Mouse (Mus musculus) heart, embryonic 16.5 days (tissue): ENCODE measurements at regions not wholly inside any gene's neighbourhood (a gene's known extent, or its start where the extent isn't known, plus 50 kb on each side); places are given as distances from the start of the nearest gene placed in this dataset.

Experiments
- ATAC-seq: fragments of 200-750 bp; cut with Nextera tagmentation; replicated peaks from 2 replicates; pipeline ENCODE4 v1.8.0; 2017; ENCODE audit warnings: moderate number of reproducible peaks; ENCODE audit not compliant: insufficient read depth, low FRiP score; ENCODE audit errors: extremely low read depth
- H3K27ac ChIP-seq: fragments of 300-500 bp; sonication (generic); 2 replicates; pipeline ENCODE4 v1.5.1; 2014; ENCODE audit warnings: mild to moderate bottlenecking, low read length, control low read depth, moderate library complexity
- H3K27me3 ChIP-seq: fragments of 300-500 bp; sonication (generic); 2 replicates; pipeline ENCODE4 v1.6.1; 2014; ENCODE audit warnings: low read length, mixed read lengths; ENCODE audit not compliant: control insufficient read depth, insufficient read depth
- H3K36me3 ChIP-seq: fragments of 300-500 bp; sonication (generic); 2 replicates; pipeline ENCODE4 v1.6.1; 2014; ENCODE audit not compliant: control insufficient read depth, insufficient read depth
- H3K4me1 ChIP-seq: fragments of 300-500 bp; sonication (generic); 2 replicates; pipeline ENCODE4 v1.6.1; 2014; ENCODE audit warnings: low read length, mixed read lengths; ENCODE audit not compliant: control insufficient read depth, insufficient read depth
- H3K4me2 ChIP-seq: fragments of 300-500 bp; sonication (generic); 2 replicates; pipeline ENCODE4 v1.6.1; 2014; ENCODE audit warnings: low read depth, mild to moderate bottlenecking, control low read depth, low read length
- H3K4me3 ChIP-seq: fragments of 300-500 bp; sonication (generic); 2 replicates; pipeline ENCODE4 v1.5.1; 2014; ENCODE audit warnings: mild to moderate bottlenecking, control low read depth, low read length
- H3K9ac ChIP-seq: fragments of 300-500 bp; sonication (generic); 2 replicates; pipeline ENCODE4 v1.6.1; 2014; ENCODE audit warnings: low read length, control low read depth
- H3K9me3 ChIP-seq: fragments of 300-500 bp; sonication (generic); replicated peaks from 2 replicates; pipeline ENCODE4 v1.6.1; 2016; ENCODE audit warnings: low read length; ENCODE audit not compliant: control insufficient read depth
- WGBS: fragments of 180-500 bp; shearing (Covaris S2); extraction: QIAGEN DNeasy Blood & Tissue Kit; methylation state at CpG from one replicate; pipeline ENCODE4 v1.1.7; 2014; 5-methylcytosine and 5-hydroxymethylcytosine counted together

DNA sequence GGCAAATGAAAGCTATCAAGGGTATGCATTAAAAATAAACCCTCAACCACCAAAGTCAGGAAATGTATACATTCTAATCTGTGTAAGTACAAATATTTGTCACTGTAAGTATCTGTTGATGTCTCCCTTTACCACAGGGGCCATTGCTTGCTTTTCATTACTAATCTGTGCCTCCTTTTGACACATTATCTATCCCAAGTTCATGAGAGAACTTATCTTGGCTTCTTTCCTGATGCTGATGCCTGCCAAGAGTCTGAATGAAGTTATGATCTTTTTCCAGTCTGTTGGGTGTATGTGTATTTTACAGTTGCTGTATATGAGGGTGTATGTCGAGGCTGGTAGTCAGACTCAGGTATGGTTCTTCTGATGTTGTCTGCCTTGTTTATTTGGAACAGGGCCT lies 165.0 kb upstream of the Pter start:
- Histone ChIP-seq H3K27me3 (no peaks in the 10 kb centered on the region), H3K36me3 (no peaks in the 10 kb centered on the region), H3K27ac (no peak overlapping the region), H3K9me3 (no peaks in the 10 kb centered on the region), H3K9ac (no peak overlapping the region), H3K4me2 (no peak overlapping the region), H3K4me1 (peaks cover 3% of the 10 kb centered on the region; the same call in 1 of the 2 replicates), H3K4me3 (no peak overlapping the region)
- ATAC-seq, result no peak
- 52% methylated on average over 1 of the region's 1 CpGs for WGBS

DNA sequence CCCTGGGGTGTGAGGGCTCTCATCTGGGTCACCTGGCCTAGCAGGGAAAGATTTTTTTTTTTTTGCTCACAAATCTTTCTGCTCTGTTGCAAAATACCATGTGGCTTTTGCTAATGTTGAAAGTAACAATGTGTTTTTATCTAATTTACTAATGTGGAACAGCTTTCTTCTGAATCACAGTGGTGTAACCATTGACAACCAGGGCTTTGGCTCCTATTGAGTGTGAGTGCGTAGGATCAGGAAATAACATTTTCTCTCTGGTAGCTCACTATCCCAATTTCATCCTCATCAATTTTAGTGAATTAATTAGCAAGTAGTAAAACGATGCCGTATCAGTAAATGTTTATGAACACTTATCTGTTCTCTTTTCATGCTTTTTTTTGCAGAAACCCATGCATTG lies 163.9 kb upstream of the Pter start:
- WGBS, result 88% methylated on average over 3 of the region's 3 CpGs
- no peaks in the 10 kb centered on the region for H3K9me3 ChIP-seq
- no peaks in the 10 kb centered on the region for H3K27me3 ChIP-seq
- no peak for ATAC-seq
- H3K9ac ChIP-seq, result no peak overlapping the region
- H3K4me3 ChIP-seq, result no peak overlapping the region
- peaks cover 3% of the 10 kb centered on the region; the same call in 1 of the 2 replicates for H3K4me1 ChIP-seq
- H3K4me2 ChIP-seq, result no peak overlapping the region
- H3K36me3 ChIP-seq, result no peaks in the 10 kb centered on the region
- H3K27ac ChIP-seq, result no peak overlapping the region

GRCm38 (mm10) chr2:12761461-12761860 lies 162.4 kb upstream of the Pter start:
- ATAC-seq, result no peak
- Histone ChIP-seq H3K36me3 (no peaks in the 10 kb centered on the region), H3K4me2 (no peak overlapping the region), H3K27ac (no peak overlapping the region), H3K9me3 (no peaks in the 10 kb centered on the region), H3K27me3 (no peaks in the 10 kb centered on the region), H3K4me3 (no peak overlapping the region), H3K9ac (no peak overlapping the region), H3K4me1 (peaks cover 3% of the 10 kb centered on the region; the same call in 1 of the 2 replicates)
- 87% methylated on average over 3 of the region's 3 CpGs for WGBS

DNA sequence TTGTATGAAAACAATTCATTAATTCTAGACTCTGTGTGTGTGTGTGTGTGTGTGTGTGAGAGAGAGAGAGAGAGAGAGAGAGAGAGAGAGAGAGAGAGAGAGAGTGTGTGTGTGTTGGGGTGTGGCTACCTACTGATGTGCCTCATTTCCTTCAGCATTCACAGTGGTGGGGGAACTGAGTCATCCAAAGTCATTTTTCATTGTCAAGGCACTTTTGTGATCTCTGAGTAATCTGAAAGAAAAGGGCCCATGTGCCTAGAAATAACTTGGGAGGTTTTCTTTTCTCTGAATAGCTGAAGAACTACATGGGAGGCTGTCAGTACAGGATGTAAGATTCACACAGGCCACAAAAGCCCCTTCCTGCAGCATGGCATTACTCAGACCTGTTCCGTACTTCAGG lies 159.3 kb upstream of the Pter start:
- Histone ChIP-seq H3K4me2 (no peak overlapping the region), H3K9ac (no peak overlapping the region), H3K27ac (no peak overlapping the region), H3K9me3 (no peaks in the 10 kb centered on the region), H3K4me3 (no peak overlapping the region), H3K27me3 (no peaks in the 10 kb centered on the region), H3K36me3 (no peaks in the 10 kb centered on the region), H3K4me1 (no peaks in the 10 kb centered on the region)
- ATAC-seq, result no peak
- 72% methylated on average over 1 of the region's 1 CpGs for WGBS

GRCm38 (mm10) chr2:12765336-12765735 lies 158.5 kb upstream of the Pter start:
- Histone ChIP-seq H3K9me3 (no peaks in the 10 kb centered on the region), H3K9ac (no peak overlapping the region), H3K4me3 (no peak overlapping the region), H3K4me2 (no peak overlapping the region), H3K36me3 (no peaks in the 10 kb centered on the region), H3K4me1 (no peaks in the 10 kb centered on the region), H3K27ac (no peak overlapping the region), H3K27me3 (no peaks in the 10 kb centered on the region)
- 54% methylated on average over 2 of the region's 2 CpGs for WGBS
- no peak for ATAC-seq

DNA sequence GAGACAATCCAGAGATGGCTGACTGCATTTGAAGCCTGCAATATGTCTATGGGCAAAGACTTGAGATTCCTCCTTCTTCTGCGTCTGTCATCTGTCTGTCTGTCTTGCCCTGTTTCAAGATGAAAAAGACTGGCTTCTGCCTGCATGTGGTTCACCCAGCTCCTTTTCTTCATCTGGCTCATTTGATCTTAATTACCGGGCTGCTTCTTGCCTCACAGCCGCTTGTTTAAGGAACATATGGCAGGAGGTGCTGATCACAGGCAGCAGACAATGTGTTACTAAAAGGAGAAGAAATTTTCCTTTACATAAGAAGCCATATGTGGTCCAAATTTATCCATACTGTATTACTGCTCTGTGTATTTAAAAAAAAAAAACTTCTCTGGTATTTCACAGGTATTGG lies 147.0 kb upstream of the Pter start:
- no peaks in the 10 kb centered on the region for H3K27me3 ChIP-seq
- ATAC-seq, result no peak
- no peak overlapping the region for H3K4me2 ChIP-seq
- no peaks in the 10 kb centered on the region for H3K36me3 ChIP-seq
- H3K27ac ChIP-seq, result no peak overlapping the region
- H3K9me3 ChIP-seq, result no peaks in the 10 kb centered on the region
- no peaks in the 10 kb centered on the region for H3K4me1 ChIP-seq
- no peak overlapping the region for H3K9ac ChIP-seq
- H3K4me3 ChIP-seq, result no peak overlapping the region
- WGBS, result 71% methylated on average over 3 of the region's 3 CpGs

GRCm38 (mm10) chr2:12777696-12778095 lies 146.1 kb upstream of the Pter start:
- ATAC-seq, result no peak
- no peak overlapping the region for H3K4me3 ChIP-seq
- H3K36me3 ChIP-seq, result no peaks in the 10 kb centered on the region
- no peak overlapping the region for H3K9ac ChIP-seq
- 55% methylated on average over 2 of the region's 2 CpGs for WGBS
- H3K27me3 ChIP-seq, result no peaks in the 10 kb centered on the region
- no peak overlapping the region for H3K27ac ChIP-seq
- no peaks in the 10 kb centered on the region for H3K9me3 ChIP-seq
- no peak overlapping the region for H3K4me2 ChIP-seq
- H3K4me1 ChIP-seq, result no peaks in the 10 kb centered on the region

GRCm38 (mm10) chr2:12792596-12792995 lies 131.2 kb upstream of the Pter start:
- 70% methylated on average over 2 of the region's 2 CpGs for WGBS
- no peak overlapping the region for H3K9ac ChIP-seq
- H3K4me3 ChIP-seq, result no peak overlapping the region
- H3K27ac ChIP-seq, result no peak overlapping the region
- H3K27me3 ChIP-seq, result no peaks in the 10 kb centered on the region
- no peaks in the 10 kb centered on the region; the same call in 1 of the 2 replicates for H3K9me3 ChIP-seq
- H3K4me1 ChIP-seq, result no peaks in the 10 kb centered on the region
- H3K36me3 ChIP-seq, result no peaks in the 10 kb centered on the region
- no peak for ATAC-seq
- no peak overlapping the region for H3K4me2 ChIP-seq

DNA sequence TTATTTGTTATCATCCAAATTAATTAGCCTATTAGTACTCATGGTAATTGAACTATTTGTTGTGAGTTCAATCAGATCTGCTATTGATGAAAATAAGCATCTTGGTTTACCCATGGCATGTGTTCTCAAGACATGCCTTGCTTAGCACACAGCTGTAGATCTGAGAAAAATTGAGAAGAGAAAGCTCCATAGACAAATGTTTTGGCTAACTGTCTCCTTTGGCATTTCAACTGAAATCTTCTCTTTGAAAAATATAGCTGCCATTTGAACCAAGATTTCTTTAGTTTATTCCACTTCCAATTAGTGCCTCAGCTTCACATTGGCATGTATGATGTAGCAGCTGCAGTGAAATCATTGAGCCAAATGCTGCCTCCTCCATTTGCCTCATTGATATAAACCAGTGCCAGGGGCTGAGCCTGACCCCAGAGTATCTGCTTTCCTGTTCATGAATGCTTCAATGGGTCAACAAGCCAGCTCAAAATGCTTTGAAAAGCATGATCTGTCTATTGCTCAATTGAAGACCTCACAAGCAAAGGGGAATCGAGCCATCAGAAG lies 126.1 kb upstream of the Pter start:
- no peak overlapping the region for H3K27ac ChIP-seq
- no peak for ATAC-seq
- H3K4me3 ChIP-seq, result no peak overlapping the region
- H3K9me3 ChIP-seq, result no peaks in the 10 kb centered on the region
- no peak overlapping the region for H3K4me2 ChIP-seq
- no peak overlapping the region for H3K9ac ChIP-seq
- WGBS, result 64% methylated on average over 1 of the region's 1 CpGs
- H3K36me3 ChIP-seq, result no peaks in the 10 kb centered on the region
- H3K4me1 ChIP-seq, result no peaks in the 10 kb centered on the region
- H3K27me3 ChIP-seq, result no peaks in the 10 kb centered on the region
